12 mouse cellular contexts compared by ENCODE assay signal in the genomic region with DNA sequence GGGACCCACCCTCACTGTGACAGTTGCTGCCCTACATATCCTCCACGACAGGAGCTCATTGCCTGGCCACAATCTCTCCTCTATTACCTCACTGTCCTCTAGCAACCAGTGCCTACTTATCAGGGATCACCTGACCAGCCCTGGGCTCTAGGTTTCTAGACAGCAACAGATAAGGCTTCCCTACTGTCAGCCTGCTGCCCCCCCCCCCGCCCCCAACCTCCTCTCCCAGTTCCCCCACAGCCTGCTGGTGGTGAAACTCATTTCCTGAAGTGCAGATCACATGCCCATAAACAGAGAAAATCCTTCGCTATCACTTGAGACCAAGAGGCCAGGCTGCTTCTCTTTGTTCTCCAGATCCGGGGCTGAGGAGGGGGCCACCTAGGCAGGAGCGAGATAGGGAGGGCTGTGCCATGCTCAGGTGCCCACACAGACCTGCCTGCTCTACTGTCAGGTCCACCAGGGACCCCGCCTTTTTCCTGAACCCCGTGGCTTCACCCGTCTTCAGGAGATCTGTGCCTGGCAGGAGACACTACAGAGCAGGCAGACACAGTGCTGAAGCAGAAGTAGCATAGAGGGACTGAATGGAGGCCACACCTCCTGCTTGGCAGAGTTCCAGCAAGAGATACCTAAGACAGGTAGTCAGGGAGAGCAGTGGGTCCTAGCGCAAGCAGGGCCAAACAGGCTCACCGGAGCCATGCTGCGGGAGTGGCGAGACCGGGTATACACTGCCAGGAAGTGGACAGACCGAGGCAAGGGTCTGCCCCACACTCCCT. TPM values are rescaled to one million over a fixed set of nuclear protein-coding genes. Genes with fewer than 3 reads are reported as not detected.
DNase-seq lines count a peak whose midpoint lies in the region; ATAC-seq and TF ChIP-seq lines count a peak whose summit lies in the region.
"Had no signal": no experiment of that assay in that cellular context is flagged by ENCODE, and none has a peak within 500 bp of the region (broad histone marks: within the 10 kb centered on the region; RNA-seq: fewer than 3 reads in every experiment).

No protein-coding gene starts in this region.

- TF ChIP-seq CTCF in liver, embryonic 14.5 days (IDR thresholded peaks at IDR 0.05; ENCODE audit: low read depth), result no peak

- H3K9me3 ChIP-seq in hindbrain, embryonic 14.5 days (ENCODE audit: control insufficient read depth, low read length), result no peaks in the 10 kb centered on the region
- peaks cover 6% of the 10 kb centered on the region; the same call in 1 of the 2 replicates for H3K9me3 ChIP-seq in hindbrain, embryonic 10.5 days
- no peaks in the 10 kb centered on the region for H3K9me3 ChIP-seq in liver, embryonic 14.5 days (ENCODE audit: control insufficient read depth, low read length)

- 0 out of 2 replicates have a peak, but pooled peaks have one; percentile 5 for ATAC-seq in hindbrain, embryonic 14.5 days (ENCODE audit: low FRiP score)
- peak; percentile 68; the same call in 1 of the 2 replicates for ATAC-seq in liver, embryonic 14.5 days (ENCODE audit: insufficient read depth)
- ATAC-seq in activated CD4-positive, CD25-positive, alpha-beta regulatory T cell, adult 4 months, result no peak

- no peak overlapping the region for H3K9ac ChIP-seq in hindbrain, embryonic 14.5 days
- no peak overlapping the region for H3K9ac ChIP-seq in liver, embryonic 14.5 days (replicated peaks)

- H3K27ac ChIP-seq in hindbrain, embryonic 14.5 days, result no peak overlapping the region
- no peak overlapping the region for H3K27ac ChIP-seq in hindbrain, embryonic 10.5 days
- no peak overlapping the region for H3K27ac ChIP-seq in liver, embryonic 14.5 days

- H3K36me3 ChIP-seq in hindbrain, embryonic 14.5 days (replicated peaks; ENCODE audit: control insufficient read depth, insufficient read depth), result peaks cover 23% of the 10 kb centered on the region
- H3K36me3 ChIP-seq in hindbrain, embryonic 10.5 days, result peaks cover 20% of the 10 kb centered on the region
- H3K36me3 ChIP-seq in liver, embryonic 14.5 days (replicated peaks; ENCODE audit: control insufficient read depth, insufficient read depth, low read depth), result no peaks in the 10 kb centered on the region

- no peak for TF ChIP-seq EP300 in liver, embryonic 14.5 days (IDR thresholded peaks at IDR 0.05; ENCODE audit: low read depth)

- WGBS in hindbrain, embryonic 14.5 days, result 81% methylated on average over 14 of the region's 14 CpGs
- 82% methylated on average over 14 of the region's 14 CpGs for WGBS in hindbrain, embryonic 10.5 days
- 15% methylated on average over 14 of the region's 14 CpGs for WGBS in liver, embryonic 14.5 days (ENCODE audit: insufficient replicate concordance)

- DNase-seq in hindbrain, embryonic 14.5 days (ENCODE audit: low spot score), result no peak
- DNase-seq in hindbrain, embryonic 10.5 days (ENCODE audit: low spot score), result no peak
- DNase-seq in urinary bladder, postnatal 14 days (ENCODE audit: low spot score), result peak; percentile 44
- no peak for DNase-seq in urinary bladder, postnatal 25 days (ENCODE audit: low spot score)
- no peak for DNase-seq in liver, embryonic 14.5 days (ENCODE audit: low read depth in 3 of 3, low spot score in 3 of 3)
- no peak for DNase-seq in cerebellum, postnatal 10 days
- DNase-seq: adrenal gland, postnatal 14 days; cerebellum, postnatal 25 days; lung, adult 18-20 months; right cerebral cortex, postnatal 4 days had no signal

- no peak overlapping the region for H3K4me3 ChIP-seq in hindbrain, embryonic 14.5 days (replicated peaks; ENCODE audit: low read length)
- H3K4me3 ChIP-seq in hindbrain, embryonic 10.5 days, result no peak overlapping the region
- H3K4me3 ChIP-seq in liver, embryonic 14.5 days (ENCODE audit: insufficient read depth in 1 of 2, low read depth in 2 of 2, low read length in 2 of 2), result no peak overlapping the region

- no peaks in the 10 kb centered on the region for H3K27me3 ChIP-seq in hindbrain, embryonic 14.5 days (ENCODE audit: control insufficient read depth, insufficient read depth, low read length)
- H3K27me3 ChIP-seq in hindbrain, embryonic 10.5 days (ENCODE audit: insufficient read depth, poor library complexity, severe bottlenecking), result peaks cover 12% of the 10 kb centered on the region; the same call in 1 of the 2 replicates
- no peaks in the 10 kb centered on the region for H3K27me3 ChIP-seq in liver, embryonic 14.5 days (ENCODE audit: control insufficient read depth, insufficient read depth, low read length)

- H3K4me2 ChIP-seq in hindbrain, embryonic 14.5 days (replicated peaks), result no peak overlapping the region
- H3K4me2 ChIP-seq in liver, embryonic 14.5 days (ENCODE audit: low read depth), result peak overlapping the region; percentile 11; the same call in 1 of the 2 replicates

- H3K4me1 ChIP-seq in hindbrain, embryonic 14.5 days (replicated peaks; ENCODE audit: control insufficient read depth, insufficient read depth, low read length), result no peaks in the 10 kb centered on the region; the same call in 1 of the 2 replicates
- peaks cover 28% of the 10 kb centered on the region for H3K4me1 ChIP-seq in hindbrain, embryonic 10.5 days (replicated peaks)
- H3K4me1 ChIP-seq in liver, embryonic 14.5 days (replicated peaks; ENCODE audit: control insufficient read depth in 2 of 2, insufficient read depth in 2 of 2, low read length in 1 of 2), result 0 out of 4 replicates have a peak, but pooled peaks cover 0 to 2% of the 10 kb centered on the region in 2 experiments

RNA-seq across cellular contexts. Expression of a gene that starts 20.9 kb away (rescaled TPM):
- polyA plus RNA-seq in hindbrain, embryonic 14.5 days (2014; fragmentation: Nextera tagmentation; extraction: Ambion mirVana), result 66.8 and 77.7 TPM in 2 replicates
- 9.9 and 15.0 TPM in 2 replicates for polyA plus RNA-seq in hindbrain, embryonic 10.5 days (2016; fragmentation: Nextera tagmentation; extraction: Ambion mirVana)
- 2.1 and 2.2 TPM in 2 replicates for polyA plus RNA-seq in liver, embryonic 14.5 days (2012; rRNA removed)
- polyA plus RNA-seq in liver, embryonic 14.5 days (2014; fragmentation: Nextera tagmentation; extraction: Ambion mirVana), result 2.5 and 3.9 TPM in 2 replicates
- polyA plus RNA-seq in activated CD4-positive, CD25-positive, alpha-beta regulatory T cell, adult 4 months (2017; shearing (Covaris generic)), result not detected

RNA-seq across cellular contexts. Expression of a gene that starts 44.5 kb away (rescaled TPM):
- 0.20 and 0.50 TPM in 2 replicates for polyA plus RNA-seq in hindbrain, embryonic 14.5 days (2014; fragmentation: Nextera tagmentation; extraction: Ambion mirVana)
- polyA plus RNA-seq in hindbrain, embryonic 10.5 days (2016; fragmentation: Nextera tagmentation; extraction: Ambion mirVana), result 0.20 and 1.0 TPM in 2 replicates
- not detected in 2 replicates for polyA plus RNA-seq in liver, embryonic 14.5 days (2012; rRNA removed)
- not detected in 2 replicates for polyA plus RNA-seq in liver, embryonic 14.5 days (2014; fragmentation: Nextera tagmentation; extraction: Ambion mirVana)
- not detected for polyA plus RNA-seq in activated CD4-positive, CD25-positive, alpha-beta regulatory T cell, adult 4 months (2017; shearing (Covaris generic))
- polyA plus RNA-seq: neural tube, embryonic 11.5 days had no signal

RNA-seq across cellular contexts. Expression of a gene that starts 49.0 kb away (rescaled TPM):
- 14.5 and 17.0 TPM in 2 replicates for polyA plus RNA-seq in hindbrain, embryonic 14.5 days (2014; fragmentation: Nextera tagmentation; extraction: Ambion mirVana)
- polyA plus RNA-seq in hindbrain, embryonic 10.5 days (2016; fragmentation: Nextera tagmentation; extraction: Ambion mirVana), result 9.8 and 10.6 TPM in 2 replicates
- 2.0 and 2.5 TPM in 2 replicates for polyA plus RNA-seq in liver, embryonic 14.5 days (2012; rRNA removed)
- polyA plus RNA-seq in liver, embryonic 14.5 days (2014; fragmentation: Nextera tagmentation; extraction: Ambion mirVana), result 0.70 and 1.1 TPM in 2 replicates
- polyA plus RNA-seq in activated CD4-positive, CD25-positive, alpha-beta regulatory T cell, adult 4 months (2017; shearing (Covaris generic)), result under 1 TPM; 0.19 to 0.60 TPM
